Mouse (Mus musculus): ENCODE data around the gene Map3k20. TPM values are rescaled to one million over a fixed set of nuclear protein-coding genes. Genes with fewer than 3 reads are reported as not detected.

Map3k20 gene
- polyA plus RNA-seq, 1 experiment: 3.0 TPM

- Histone ChIP-seq H3K27ac (ENCODE audit: insufficient read depth, low read length) (no peak overlapping the region), H3K4me1 (ENCODE audit: control insufficient read depth, insufficient read depth, insufficient read length) (peaks cover 5% of the 10 kb centered on the region; the same call in 1 of the 2 replicates), H3K4me3 (ENCODE audit: extremely low read depth, insufficient read depth, insufficient read length) (no peak overlapping the region), H3K27me3 (ENCODE audit: control insufficient read depth, insufficient read depth, low read length) (no peaks in the 10 kb centered on the region), H3K36me3 (ENCODE audit: control insufficient read depth, insufficient read depth, low read length) (no peaks in the 10 kb centered on the region)
- WGBS: 92% methylated on average over 16 of the region's 16 CpGs
- TF ChIP-seq POLR2A (IDR thresholded peaks at IDR 0.05; ENCODE audit: low read depth, low read length) (no peak), CTCF (IDR thresholded peaks at IDR 0.05; ENCODE audit: extremely low read depth, insufficient read depth, insufficient read length, insufficient replicate concordance) (no peak)
- DNase-seq (ENCODE audit: low read depth in 1 of 2, low spot score in 2 of 2): no peak
These were observed 186.1 kb downstream of the Map3k20 start for GRCm38 (mm10) chr2:72471415-72472070.

GRCm38 (mm10) chr2:72474531-72475287 is 189.3 kb downstream of the Map3k20 start:
- WGBS: 61% methylated on average over 7 of the region's 7 CpGs
- Histone ChIP-seq H3K4me3 (ENCODE audit: extremely low read depth, insufficient read depth, insufficient read length) (no peak overlapping the region), H3K36me3 (ENCODE audit: control insufficient read depth, insufficient read depth, low read length) (no peaks in the 10 kb centered on the region), H3K27ac (ENCODE audit: insufficient read depth, low read length) (no peak overlapping the region), H3K4me1 (ENCODE audit: control insufficient read depth, insufficient read depth, insufficient read length) (peaks cover 5% of the 10 kb centered on the region; the same call in 1 of the 2 replicates), H3K27me3 (ENCODE audit: control insufficient read depth, insufficient read depth, low read length) (no peaks in the 10 kb centered on the region)
- no peak for DNase-seq (ENCODE audit: low read depth in 1 of 2, low spot score in 2 of 2)
- TF ChIP-seq POLR2A (IDR thresholded peaks at IDR 0.05; ENCODE audit: low read depth, low read length): no peak
- no peak for TF ChIP-seq CTCF (IDR thresholded peaks at IDR 0.05; ENCODE audit: extremely low read depth, insufficient read depth, insufficient read length, insufficient replicate concordance)

- no peak overlapping the region for H3K27ac ChIP-seq (ENCODE audit: insufficient read depth, low read length)
- no peaks in the 10 kb centered on the region for H3K27me3 ChIP-seq (ENCODE audit: control insufficient read depth, insufficient read depth, low read length)
- peak overlapping the region; percentile 84 for H3K4me3 ChIP-seq (ENCODE audit: extremely low read depth, insufficient read depth, insufficient read length)
- no peak for DNase-seq (ENCODE audit: low read depth in 1 of 2, low spot score in 2 of 2)
- peaks cover 5% of the 10 kb centered on the region; the same call in 1 of the 2 replicates for H3K36me3 ChIP-seq (ENCODE audit: control insufficient read depth, insufficient read depth, low read length)
- TF ChIP-seq POLR2A (IDR thresholded peaks at IDR 0.05; ENCODE audit: low read depth, low read length) (no peak), CTCF (IDR thresholded peaks at IDR 0.05; ENCODE audit: extremely low read depth, insufficient read depth, insufficient read length, insufficient replicate concordance) (no peak)
- under 1% methylated on average over 7 of the region's 7 CpGs for WGBS
- peaks cover 5% of the 10 kb centered on the region; the same call in 1 of the 2 replicates for H3K4me1 ChIP-seq (ENCODE audit: control insufficient read depth, insufficient read depth, insufficient read length)
These were observed 190.0 kb downstream of the Map3k20 start for GRCm38 (mm10) chr2:72475423-72475796.

GRCm38 (mm10) chr2:72475797-72476485 is 190.5 kb downstream of the Map3k20 start, which contains the start of gene Cdca7:
TSS of gene Cdca7 (plus strand) at chr2:72476159.
- TF ChIP-seq POLR2A (IDR thresholded peaks at IDR 0.05; ENCODE audit: low read depth, low read length) (no peak), CTCF (IDR thresholded peaks at IDR 0.05; ENCODE audit: extremely low read depth, insufficient read depth, insufficient read length, insufficient replicate concordance) (no peak)
- H3K4me1 ChIP-seq (ENCODE audit: control insufficient read depth, insufficient read depth, insufficient read length): peaks cover 5% of the 10 kb centered on the region; the same call in 1 of the 2 replicates
- H3K27me3 ChIP-seq (ENCODE audit: control insufficient read depth, insufficient read depth, low read length): no peaks in the 10 kb centered on the region
- H3K27ac ChIP-seq (ENCODE audit: insufficient read depth, low read length): peak within 1 kb of the TSS; percentile 69
- WGBS: under 1% methylated on average over 58 of the region's 58 CpGs
- H3K4me3 ChIP-seq (ENCODE audit: extremely low read depth, insufficient read depth, insufficient read length): peak within 1 kb of the TSS; percentile 84
- H3K36me3 ChIP-seq (ENCODE audit: control insufficient read depth, insufficient read depth, low read length): peaks cover 5% of the 10 kb centered on the region; the same call in 1 of the 2 replicates
- peak; percentile 37 to 66 for DNase-seq (ENCODE audit: low read depth in 1 of 2, low spot score in 2 of 2)

DNA sequence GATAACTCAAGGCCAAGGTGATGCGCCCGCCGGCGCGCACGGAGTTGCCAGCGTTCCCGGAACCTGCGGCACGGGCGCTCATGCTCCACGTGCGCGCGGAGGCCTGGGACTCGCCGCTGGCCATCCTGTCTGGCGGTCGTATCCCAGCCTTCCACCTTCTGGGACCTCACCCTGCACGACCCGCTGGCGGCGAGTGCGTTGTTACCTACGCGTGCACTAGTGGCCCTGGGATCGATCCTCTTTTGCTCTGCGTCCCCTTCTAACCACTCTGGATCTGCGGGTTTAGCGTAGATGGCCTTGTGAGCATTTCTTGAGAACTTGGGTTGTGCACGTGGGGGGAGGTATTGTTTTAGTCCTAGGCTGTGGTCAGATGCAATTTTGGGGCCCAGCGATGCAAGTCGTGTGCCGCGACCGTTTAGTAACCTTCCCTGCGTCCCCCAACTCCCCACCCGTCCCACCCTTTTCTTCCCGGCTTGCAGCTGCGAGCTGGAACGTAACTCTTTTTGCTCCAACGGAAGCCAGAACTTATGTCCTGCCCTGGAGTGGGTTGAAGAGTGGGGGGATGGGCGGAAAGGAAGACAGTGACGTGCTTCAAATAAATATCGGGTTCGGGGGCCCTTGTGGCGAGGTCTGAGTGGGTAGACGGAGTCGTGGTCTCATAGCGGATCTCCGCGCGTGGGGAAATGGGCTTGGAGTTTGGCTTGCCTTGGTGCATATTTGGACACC is 191.2 kb downstream of the Map3k20 start:
- no peaks in the 10 kb centered on the region for H3K27me3 ChIP-seq (ENCODE audit: control insufficient read depth, insufficient read depth, low read length)
- under 1% methylated on average over 53 of the region's 53 CpGs for WGBS
- H3K36me3 ChIP-seq (ENCODE audit: control insufficient read depth, insufficient read depth, low read length): peaks cover 7% of the 10 kb centered on the region; the same call in 1 of the 2 replicates
- peak in 1 of 2 experiments; percentile 7 for DNase-seq (ENCODE audit: low read depth in 1 of 2, low spot score in 2 of 2)
- peaks cover 5% of the 10 kb centered on the region; the same call in 1 of the 2 replicates for H3K4me1 ChIP-seq (ENCODE audit: control insufficient read depth, insufficient read depth, insufficient read length)
- peak overlapping the region; percentile 69; the same call in 1 of the 2 replicates for H3K27ac ChIP-seq (ENCODE audit: insufficient read depth, low read length)
- no peak for TF ChIP-seq CTCF (IDR thresholded peaks at IDR 0.05; ENCODE audit: extremely low read depth, insufficient read depth, insufficient read length, insufficient replicate concordance)
- TF ChIP-seq POLR2A (IDR thresholded peaks at IDR 0.05; ENCODE audit: low read depth, low read length): no peak
- peak overlapping the region; percentile 84 for H3K4me3 ChIP-seq (ENCODE audit: extremely low read depth, insufficient read depth, insufficient read length)

DNA sequence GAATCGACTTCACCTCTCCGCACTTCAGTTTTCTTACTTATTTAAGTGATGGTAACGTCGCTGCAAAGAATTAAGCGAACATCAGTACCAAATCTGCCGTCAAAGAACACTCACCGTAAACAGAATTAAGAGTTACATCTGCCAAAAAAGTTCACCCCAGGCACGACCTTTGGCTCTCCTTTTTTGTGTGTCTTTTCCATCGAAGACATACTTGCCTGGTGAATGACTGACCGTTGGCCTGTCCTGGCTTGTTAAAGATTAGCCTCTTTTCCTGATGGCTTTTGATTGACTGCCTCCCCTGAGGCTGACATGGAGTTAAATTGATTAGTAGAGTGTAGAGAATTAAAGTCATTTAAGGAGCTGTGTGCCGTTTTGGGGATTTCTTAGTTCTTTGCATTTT is 191.8 kb downstream of the Map3k20 start:
- Histone ChIP-seq H3K36me3 (ENCODE audit: control insufficient read depth, insufficient read depth, low read length) (peaks cover 10% of the 10 kb centered on the region), H3K4me1 (ENCODE audit: control insufficient read depth, insufficient read depth, insufficient read length) (peaks cover 5% of the 10 kb centered on the region; the same call in 1 of the 2 replicates), H3K4me3 (ENCODE audit: extremely low read depth, insufficient read depth, insufficient read length) (peak overlapping the region; percentile 84; the same call in 1 of the 2 replicates), H3K27me3 (ENCODE audit: control insufficient read depth, insufficient read depth, low read length) (no peaks in the 10 kb centered on the region), H3K27ac (ENCODE audit: insufficient read depth, low read length) (no peak overlapping the region)
- no peak for DNase-seq (ENCODE audit: low read depth in 1 of 2, low spot score in 2 of 2)
- TF ChIP-seq CTCF (IDR thresholded peaks at IDR 0.05; ENCODE audit: extremely low read depth, insufficient read depth, insufficient read length, insufficient replicate concordance): no peak
- TF ChIP-seq POLR2A (IDR thresholded peaks at IDR 0.05; ENCODE audit: low read depth, low read length): no peak
- 6% methylated on average over 11 of the region's 11 CpGs for WGBS
